Mouse (Mus musculus) hindbrain, embryonic 12.5 days (tissue): ENCODE results near the gene Tmem191c. TPM values are rescaled to one million over a fixed set of nuclear protein-coding genes. Genes with fewer than 3 reads are reported as not detected.
"Not testable (repeated sequence)": the region's sequence is repeated elsewhere in the genome, so short reads cannot be mapped to it uniquely, and the experiment has no call there.

Experiments
- ATAC-seq: fragments of 200-750 bp; cut with Nextera tagmentation; 2 replicates; pipeline ENCODE4 v1.8.0; 2017; ENCODE audit warnings: moderate TSS enrichment; ENCODE audit not compliant: low FRiP score
- H3K27ac ChIP-seq: fragments of 300-500 bp; sonication (generic); 2 replicates; pipeline ENCODE4 v1.5.1; 2016; ENCODE audit warnings: mild to moderate bottlenecking
- H3K27me3 ChIP-seq: fragments of 300-500 bp; sonication (generic); 2 replicates; pipeline ENCODE4 v1.6.1; 2016; ENCODE audit warnings: mild to moderate bottlenecking
- H3K36me3 ChIP-seq: fragments of 300-500 bp; sonication (generic); 2 replicates; pipeline ENCODE4 v1.6.1; 2016; ENCODE audit warnings: mild to moderate bottlenecking
- H3K4me1 ChIP-seq: fragments of 300-500 bp; sonication (generic); 2 replicates; pipeline ENCODE4 v1.6.1; 2016
- H3K4me2 ChIP-seq: fragments of 300-500 bp; sonication (generic); replicated peaks from 2 replicates; pipeline ENCODE4 v1.6.1; 2016; ENCODE audit warnings: mild to moderate bottlenecking
- H3K4me3 ChIP-seq: fragments of 300-500 bp; sonication (generic); 2 replicates; pipeline ENCODE4 v1.5.1; 2016; ENCODE audit warnings: mild to moderate bottlenecking
- H3K9ac ChIP-seq: fragments of 300-500 bp; sonication (generic); 2 replicates; pipeline ENCODE4 v1.6.1; 2016; ENCODE audit warnings: mild to moderate bottlenecking, moderate library complexity
- H3K9me3 ChIP-seq: fragments of 300-500 bp; sonication (generic); replicated peaks from 2 replicates; pipeline ENCODE4 v1.6.1; 2016; ENCODE audit warnings: mild to moderate bottlenecking
- WGBS: fragments of 180-500 bp; shearing (Covaris S2); methylation state at CpG from one replicate; pipeline ENCODE4 v1.1.7; 2016; 5-methylcytosine and 5-hydroxymethylcytosine counted together
- polyA plus RNA-seq: library from polyadenylated mRNA; unstranded; fragments of >200 nt; fragmentation: Nextera tagmentation; extraction: Ambion mirVana; gene quantifications from 2 replicates; pipeline ENCODE4 v1.2.1, GENCODE M21; 2016

The Tmem191c gene
- 19.6 and 23.0 TPM in 2 replicates for polyA plus RNA-seq

- Histone ChIP-seq H3K4me3 (peak within 1 kb of the TSS; percentile 49), H3K27me3 (peaks cover 37% of the 10 kb centered on the region), H3K9ac (peak within 1 kb of the TSS; percentile 59), H3K4me2 (peak within 1 kb of the TSS; percentile 84), H3K36me3 (peaks cover 18% of the 10 kb centered on the region), H3K4me1 (peaks cover 22% of the 10 kb centered on the region), H3K27ac (peak within 1 kb of the TSS; percentile 75), H3K9me3 (0 out of 2 replicates have a peak, but pooled peaks cover 5% of the 10 kb centered on the region)
- 56% methylated on average over 7 of the region's 7 CpGs for WGBS
- ATAC-seq, result no peak
Observed at GRCm38 (mm10) chr16:17275721-17276120, at the start of gene Tmem191c. Tmem191c (plus strand) TSS chr16:17276077.

DNA sequence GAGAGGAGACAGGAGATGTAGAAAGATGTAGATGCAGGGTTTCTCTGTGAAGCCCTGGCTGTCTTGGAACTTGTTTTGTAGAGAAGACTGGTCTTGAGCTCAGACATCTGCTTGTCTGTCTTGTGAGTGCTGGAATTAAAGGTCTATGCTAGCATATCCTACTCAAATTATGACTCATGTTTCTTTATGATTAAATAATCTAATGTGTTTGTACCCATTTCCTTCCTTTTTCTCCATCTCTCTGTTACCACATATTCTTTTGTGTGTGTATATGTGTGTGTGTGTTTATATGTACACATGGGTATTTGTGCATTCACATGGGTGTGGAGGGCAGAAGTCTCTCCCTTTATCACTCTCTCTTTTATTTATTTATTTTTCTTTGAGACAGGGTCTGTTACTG, 49.4 kb upstream of the Tmem191c start:
- H3K27ac ChIP-seq, result no peak overlapping the region

DNA sequence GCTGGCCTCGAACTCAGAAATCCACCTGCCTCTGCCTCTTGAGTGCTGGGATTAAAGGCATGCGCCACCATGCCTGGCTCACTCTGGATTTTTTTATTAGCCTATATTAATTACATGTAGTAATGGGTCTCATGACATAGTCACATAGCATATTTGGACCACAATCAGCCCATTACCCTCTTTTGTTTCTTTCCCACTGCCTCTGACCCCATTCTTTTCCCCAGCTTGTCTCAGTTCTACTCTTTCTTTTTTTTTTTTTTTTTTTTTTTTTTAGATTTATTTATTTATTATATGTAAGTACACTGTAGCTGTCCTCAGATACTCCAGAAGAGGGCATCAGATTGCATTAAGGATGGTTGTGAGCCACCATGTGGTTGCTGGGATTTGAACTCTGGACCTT, 44.4 kb upstream of the Tmem191c start:
- not testable (repeated sequence) for H3K27me3 ChIP-seq, ATAC-seq

More for the DNA sequence above, 49.4 kb upstream of the Tmem191c start:
- no peaks in the 10 kb centered on the region for H3K4me1 ChIP-seq
- H3K4me2 ChIP-seq, result no peak overlapping the region
- no peak overlapping the region for H3K9ac ChIP-seq
- H3K4me3 ChIP-seq, result no peak overlapping the region
- no peak for ATAC-seq
- no peaks in the 10 kb centered on the region for H3K36me3 ChIP-seq
- H3K27me3 ChIP-seq, result no peaks in the 10 kb centered on the region
- H3K9me3 ChIP-seq, result peaks cover 6% of the 10 kb centered on the region; the same call in 1 of the 2 replicates

DNA sequence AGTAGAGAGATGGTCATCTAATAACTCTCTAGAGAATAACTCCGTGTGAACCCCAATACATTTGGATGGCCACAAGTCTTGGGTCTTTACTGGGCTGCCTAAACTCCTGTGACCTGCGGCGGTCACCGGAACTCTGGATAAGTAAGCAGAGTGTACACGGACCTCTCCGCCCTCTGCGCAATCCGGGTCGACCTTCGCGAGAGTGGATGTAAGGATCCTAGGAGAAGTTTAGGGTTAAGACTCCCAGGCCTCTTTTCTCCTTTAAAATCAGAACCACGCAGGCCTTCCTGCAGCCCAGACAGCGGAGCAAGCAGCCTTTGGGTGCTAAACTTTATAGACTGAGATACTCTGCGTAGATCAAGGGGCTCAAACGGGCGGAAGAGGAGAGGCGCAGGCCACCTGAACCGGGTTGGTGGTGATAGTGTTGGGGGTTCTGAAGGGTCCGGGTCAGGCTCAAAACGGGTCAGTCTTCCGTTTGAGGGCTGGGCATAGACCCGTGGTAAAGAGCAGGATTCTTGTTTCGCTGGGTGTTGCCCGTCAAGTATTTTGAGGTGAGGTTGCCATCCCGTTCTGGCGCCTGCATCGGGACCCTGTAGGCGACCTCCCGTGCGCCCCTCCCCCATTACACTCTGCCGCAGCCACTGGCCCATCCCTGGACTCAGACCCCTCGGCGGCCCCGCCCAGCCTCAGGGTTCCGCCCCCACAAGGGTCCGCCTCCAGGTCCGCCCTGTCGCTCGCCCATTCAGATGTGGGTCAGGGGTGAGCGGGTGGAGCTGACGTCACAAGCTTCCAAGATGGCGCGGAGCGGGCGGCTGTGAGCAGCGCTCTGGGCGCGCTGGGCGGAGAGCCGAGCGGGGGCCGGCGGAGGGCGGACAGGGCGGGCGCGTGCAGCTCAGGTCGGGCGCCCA, 42.8 kb upstream of the Tmem191c start, which contains the start of gene Hic2:
Gene Hic2 (plus strand): TSS at position 779 of the 908 bp plus-strand sequence.
- ATAC-seq, result peak; percentile 96
- Histone ChIP-seq H3K27ac (peak within 1 kb of the TSS; percentile 95), H3K4me2 (peak within 1 kb of the TSS; percentile 76), H3K9ac (peak within 1 kb of the TSS; percentile 92), H3K36me3 (no peaks in the 10 kb centered on the region), H3K4me3 (peak within 1 kb of the TSS; percentile 62), H3K27me3 (no peaks in the 10 kb centered on the region), H3K4me1 (peaks cover 32% of the 10 kb centered on the region), H3K9me3 (peaks cover 6% of the 10 kb centered on the region; the same call in 1 of the 2 replicates)
- under 1% methylated on average over 59 of the region's 59 CpGs for WGBS

More for the DNA sequence above, 44.4 kb upstream of the Tmem191c start:
- H3K4me3 ChIP-seq, H3K27ac ChIP-seq, H3K36me3 ChIP-seq, H3K9ac ChIP-seq, H3K4me2 ChIP-seq, H3K9me3 ChIP-seq: not testable (repeated sequence)
- H3K4me1 ChIP-seq, result peaks cover 27% of the 10 kb centered on the region
- 93% methylated on average over 2 of the region's 2 CpGs for WGBS

GRCm38 (mm10) chr16:17233702-17234498, 42.0 kb upstream of the Tmem191c start:
- under 1% methylated on average over 59 of the region's 62 CpGs for WGBS
- H3K27me3 ChIP-seq, result no peaks in the 10 kb centered on the region
- peak overlapping the region; percentile 62 for H3K4me3 ChIP-seq
- H3K9ac ChIP-seq, result peak overlapping the region; percentile 92
- peak overlapping the region; percentile 76 for H3K4me2 ChIP-seq
- peaks cover 6% of the 10 kb centered on the region; the same call in 1 of the 2 replicates for H3K9me3 ChIP-seq
- peak overlapping the region; percentile 95 for H3K27ac ChIP-seq
- H3K4me1 ChIP-seq, result peaks cover 41% of the 10 kb centered on the region
- H3K36me3 ChIP-seq, result no peaks in the 10 kb centered on the region
- peak; percentile 78 for ATAC-seq

DNA sequence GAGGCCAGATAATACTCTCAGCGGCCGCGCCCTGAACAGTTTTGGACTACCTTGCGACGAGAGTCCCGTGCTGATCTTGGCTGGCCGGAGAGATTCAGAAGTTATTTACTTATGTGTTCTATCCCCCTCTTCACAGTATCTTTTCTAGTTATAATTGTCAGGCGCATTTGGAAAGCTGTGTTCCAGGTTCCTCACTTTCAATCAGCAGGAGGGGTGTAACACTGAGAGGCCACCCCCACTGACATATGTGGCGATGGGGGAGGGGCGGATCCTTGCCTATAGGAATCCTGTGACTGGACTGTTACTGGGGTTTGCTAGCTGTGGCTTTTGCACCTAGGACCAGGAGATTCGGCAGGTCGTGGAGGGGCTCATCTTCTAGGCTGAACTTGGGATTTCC, 41.4 kb upstream of the Tmem191c start:
- H3K4me3 ChIP-seq, result peak overlapping the region; percentile 62
- H3K27ac ChIP-seq, result peak overlapping the region; percentile 95
- H3K4me1 ChIP-seq, result peaks cover 46% of the 10 kb centered on the region
- peak overlapping the region; percentile 76 for H3K4me2 ChIP-seq
- no peaks in the 10 kb centered on the region for H3K36me3 ChIP-seq
- no peaks in the 10 kb centered on the region for H3K27me3 ChIP-seq
- 2% methylated on average over 12 of the region's 12 CpGs for WGBS
- peak overlapping the region; percentile 92 for H3K9ac ChIP-seq
- no peak for ATAC-seq
- peaks cover 6% of the 10 kb centered on the region; the same call in 1 of the 2 replicates for H3K9me3 ChIP-seq

DNA sequence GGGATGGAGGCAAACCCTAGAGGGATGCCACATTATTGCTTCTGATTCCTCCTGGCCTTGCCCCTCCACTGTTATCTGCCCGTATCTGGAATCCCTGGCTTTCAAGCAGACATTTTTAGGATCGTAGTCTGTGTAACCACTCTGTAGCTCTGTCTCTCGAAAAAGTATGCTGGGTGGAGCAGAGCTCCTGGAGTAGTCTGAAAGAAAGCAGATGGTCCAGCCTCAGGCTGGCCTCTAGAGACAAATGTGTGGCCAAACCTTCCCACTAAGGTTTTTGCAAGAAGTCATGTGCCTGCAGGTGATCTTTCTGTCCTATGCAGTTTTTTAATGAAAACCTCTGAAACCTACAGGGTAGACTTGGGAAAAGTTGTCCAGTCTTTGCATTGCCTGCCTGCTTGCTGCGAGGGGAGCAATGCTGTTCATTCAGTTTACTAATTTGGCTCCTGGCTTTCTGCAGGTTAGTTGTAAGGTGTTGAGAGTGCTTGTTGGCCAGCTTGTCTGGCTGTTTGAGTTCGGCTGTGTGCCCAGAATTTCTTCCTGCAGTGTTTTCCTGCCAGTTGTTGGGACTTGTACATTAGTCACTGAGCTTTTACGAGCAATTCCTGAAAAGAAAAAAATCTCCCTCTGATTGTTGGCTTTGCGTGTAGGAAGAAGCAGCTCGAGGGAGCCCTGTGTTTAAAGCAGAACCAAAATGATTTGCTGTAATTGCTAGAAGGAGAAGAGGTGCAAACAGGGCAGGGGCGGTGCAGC, 40.8 kb upstream of the Tmem191c start:
- H3K27ac ChIP-seq, result no peak overlapping the region

GRCm38 (mm10) chr16:17237634-17238033, 38.2 kb upstream of the Tmem191c start:
- H3K4me3 ChIP-seq, result no peak overlapping the region
- no peaks in the 10 kb centered on the region for H3K36me3 ChIP-seq
- no peak overlapping the region for H3K9ac ChIP-seq
- H3K4me1 ChIP-seq, result peaks cover 50% of the 10 kb centered on the region
- H3K4me2 ChIP-seq, result no peak overlapping the region
- WGBS, result 86% methylated on average over 3 of the region's 3 CpGs
- H3K9me3 ChIP-seq, result no peaks in the 10 kb centered on the region
- no peak overlapping the region for H3K27ac ChIP-seq
- H3K27me3 ChIP-seq, result no peaks in the 10 kb centered on the region
- no peak for ATAC-seq

More for the DNA sequence above, 40.8 kb upstream of the Tmem191c start:
- no peak for ATAC-seq
- WGBS, result 61% methylated on average over 9 of the region's 9 CpGs
- Histone ChIP-seq H3K9ac (peak overlapping the region; percentile 92), H3K36me3 (no peaks in the 10 kb centered on the region), H3K4me3 (peak overlapping the region; percentile 62), H3K9me3 (0 out of 2 replicates have a peak, but pooled peaks cover under 1% of the 10 kb centered on the region), H3K27me3 (no peaks in the 10 kb centered on the region), H3K4me2 (peak overlapping the region; percentile 76), H3K4me1 (peaks cover 51% of the 10 kb centered on the region)

- H3K9me3 ChIP-seq, result no peaks in the 10 kb centered on the region
- no peaks in the 10 kb centered on the region for H3K36me3 ChIP-seq
- peaks cover 45% of the 10 kb centered on the region for H3K4me1 ChIP-seq
- 77% methylated on average over 2 of the region's 2 CpGs for WGBS
- no peak overlapping the region for H3K4me2 ChIP-seq
- H3K27ac ChIP-seq, result no peak overlapping the region
- no peak overlapping the region for H3K9ac ChIP-seq
- no peaks in the 10 kb centered on the region for H3K27me3 ChIP-seq
- H3K4me3 ChIP-seq, result no peak overlapping the region
- ATAC-seq, result no peak
Observed at GRCm38 (mm10) chr16:17239409-17239808, 36.5 kb upstream of the Tmem191c start.

DNA sequence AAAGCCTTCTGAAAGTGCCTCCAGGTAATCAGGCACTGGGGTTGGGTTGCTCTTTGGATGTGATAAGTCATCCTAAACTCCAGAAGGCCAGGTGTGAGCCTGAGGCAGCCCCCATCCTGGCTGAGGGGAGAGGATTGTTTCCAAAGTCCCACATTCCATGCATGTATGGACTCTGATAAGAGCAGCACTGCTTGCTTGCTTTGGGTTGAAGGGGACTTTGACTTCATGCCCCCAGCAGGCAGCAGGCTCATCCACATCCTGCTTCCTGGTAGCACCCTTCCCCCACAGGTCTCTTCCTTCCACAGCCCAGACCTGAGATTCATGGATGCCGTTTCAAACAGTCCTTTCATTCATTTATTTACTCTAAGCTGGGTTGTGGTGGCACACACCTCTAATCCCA, 32.1 kb upstream of the Tmem191c start:
- Histone ChIP-seq H3K27me3 (no peaks in the 10 kb centered on the region), H3K36me3 (no peaks in the 10 kb centered on the region), H3K4me3 (no peak overlapping the region), H3K4me2 (no peak overlapping the region), H3K4me1 (peaks cover 12% of the 10 kb centered on the region), H3K9ac (no peak overlapping the region), H3K27ac (no peak overlapping the region), H3K9me3 (no peaks in the 10 kb centered on the region)
- 76% methylated on average over 1 of the region's 1 CpGs for WGBS
- ATAC-seq, result no peak

DNA sequence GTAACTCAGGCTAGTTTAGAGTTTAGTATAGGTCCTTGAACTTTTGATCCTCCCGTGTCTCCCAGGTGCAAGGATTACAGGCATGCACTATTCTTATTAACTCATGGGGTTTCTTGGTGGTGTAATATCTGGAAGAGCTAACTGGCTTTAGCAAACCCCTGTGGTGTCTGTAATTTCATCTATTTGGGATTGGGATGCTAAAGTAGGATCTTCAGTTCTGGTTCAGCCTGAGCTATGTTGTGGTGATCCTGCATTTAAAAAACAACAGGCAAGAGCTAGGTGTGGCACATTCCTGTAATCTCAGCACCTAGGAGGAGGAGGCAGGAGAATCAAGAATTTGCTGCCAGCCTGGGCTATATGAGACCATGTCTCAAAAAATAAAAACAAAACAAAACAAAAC, 30.9 kb upstream of the Tmem191c start:
- Histone ChIP-seq H3K9ac (no peak overlapping the region), H3K4me2 (no peak overlapping the region), H3K27me3 (no peaks in the 10 kb centered on the region), H3K36me3 (no peaks in the 10 kb centered on the region), H3K4me1 (no peaks in the 10 kb centered on the region), H3K9me3 (no peaks in the 10 kb centered on the region), H3K27ac (no peak overlapping the region), H3K4me3 (no peak overlapping the region)
- no peak for ATAC-seq
- WGBS, result 95% methylated on average over 1 of the region's 1 CpGs
